Mouse (Mus musculus): ENCODE results near the gene Gpr160.

Gene Gpr160

GRCm38 (mm10) chr3:30904658-30905057 lies 48.9 kb downstream of the Gpr160 start:
- no peak for DNase-seq

GRCm38 (mm10) chr3:30917160-30917559 lies 61.4 kb downstream of the Gpr160 start:
- no peak for DNase-seq

DNA sequence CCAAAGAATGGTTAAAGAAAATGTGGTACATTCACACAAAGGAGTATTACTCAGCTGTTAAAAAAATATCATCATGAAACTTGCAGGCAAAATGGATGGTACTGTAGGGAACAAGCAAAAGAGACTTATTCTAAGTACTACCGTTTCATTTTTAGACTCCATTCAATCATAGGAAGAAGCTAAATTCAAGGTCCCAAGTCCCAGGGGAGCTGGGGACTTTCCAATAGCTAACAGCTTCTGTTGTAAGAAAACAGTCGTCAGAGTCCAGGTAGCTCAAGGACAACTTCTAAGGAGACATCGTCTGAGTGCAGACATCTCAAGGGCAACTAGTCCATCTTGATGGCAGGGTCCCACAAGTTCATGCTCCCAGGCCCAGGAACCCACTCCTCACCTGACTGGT lies 71.9 kb downstream of the Gpr160 start:
- DNase-seq = no peak

GRCm38 (mm10) chr3:30929828-30930227 lies 74.1 kb downstream of the Gpr160 start:
- no peak for DNase-seq

DNA sequence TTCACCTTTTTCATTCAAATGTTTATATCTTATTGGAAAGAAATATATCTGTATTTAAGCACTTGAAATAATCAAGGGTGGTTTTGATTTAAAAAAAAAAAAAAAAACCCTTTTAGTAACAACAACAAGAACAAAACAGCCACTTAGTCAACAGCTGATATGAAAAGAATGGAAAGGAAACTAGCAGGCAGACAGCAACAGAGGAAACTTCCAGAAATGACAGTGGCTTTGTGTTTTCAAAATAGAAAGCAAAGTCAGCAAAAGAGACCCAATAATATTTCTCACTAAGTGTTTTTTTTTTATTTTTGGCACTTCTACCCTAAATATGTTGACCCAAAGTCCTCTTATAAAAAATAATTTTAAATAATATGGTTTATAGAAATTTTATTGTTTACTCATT lies 78.6 kb downstream of the Gpr160 start:
- no peak for DNase-seq

Measured in lung, postnatal 36 days (tissue).